Mouse (Mus musculus) gastrocnemius, adult 2 months (tissue): ENCODE results near the gene Gabra6. TPM values are rescaled to one million over a fixed set of nuclear protein-coding genes. Genes with fewer than 3 reads are reported as not detected.

Source experiments
- DNase-seq: peaks from one replicate; pipeline ENCODE4 v3.0.0; 2022
- H3K27ac ChIP-seq: fragments of 200-600 bp; 2 replicates; pipeline ENCODE4 v1.8.1; 2022; ENCODE audit warnings: mild to moderate bottlenecking
- H3K4me3 ChIP-seq: fragments of 200-600 bp; 2 replicates; pipeline ENCODE4 v1.8.1; 2022; ENCODE audit warnings: mild to moderate bottlenecking, moderate library complexity
- CTCF ChIP-seq: fragments of 200-600 bp; IDR thresholded peaks from 2 replicates; pipeline ENCODE4 v1.8.1; 2022; ENCODE audit warnings: antibody characterized with exemption, mild to moderate bottlenecking, moderate library complexity
- intact Hi-C: fragments of 180-260 bp; cut with DNase I; formaldehyde crosslinking; loops from one replicate; pipeline ENCODE4 v1.15.1; 2025
- long read RNA-seq, 2 experiments: library from polyadenylated mRNA; stranded (forward); transcript quantifications; one replicate each; pipeline ENCODE4 v2.0.0; 2021
- total RNA-seq, 2 experiments: library from RNA; stranded (reverse); gene quantifications; 2 replicates each; pipeline ENCODE4 v1.2.3; 2021

Gabra6 gene
- total RNA-seq = not detected
- long read RNA-seq, experiment 1 = 0 reads
- long read RNA-seq, experiment 2 = 0 reads

DNA sequence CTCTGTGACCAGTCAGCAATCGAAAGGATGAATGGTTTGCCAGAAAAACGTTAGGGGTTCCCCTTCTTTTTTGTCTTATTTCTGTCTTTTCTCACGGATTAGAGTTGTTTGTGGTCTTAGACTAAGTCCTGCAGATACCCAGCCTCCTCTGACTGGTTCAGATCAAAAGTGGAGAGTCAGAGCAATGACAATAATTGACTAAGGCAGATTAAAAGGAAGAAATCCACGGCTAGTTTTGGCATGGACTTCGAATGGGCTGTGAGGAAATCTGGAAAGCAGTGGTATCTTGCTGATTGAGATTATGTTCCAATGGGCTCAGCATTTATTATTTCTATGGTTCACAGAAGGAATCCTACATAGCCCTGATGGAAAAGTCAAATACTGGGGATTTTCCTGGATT is at the start of gene Gabra6:
Gabra6 (minus strand) TSS at position 191 of the 400 bp plus-strand sequence.
- Histone ChIP-seq H3K27ac (no peak within 1 kb of the TSS), H3K4me3 (no peak within 1 kb of the TSS)
- DNase-seq = no peak
- TF ChIP-seq CTCF = no peak
- intact Hi-C loops = no loop called here

DNA sequence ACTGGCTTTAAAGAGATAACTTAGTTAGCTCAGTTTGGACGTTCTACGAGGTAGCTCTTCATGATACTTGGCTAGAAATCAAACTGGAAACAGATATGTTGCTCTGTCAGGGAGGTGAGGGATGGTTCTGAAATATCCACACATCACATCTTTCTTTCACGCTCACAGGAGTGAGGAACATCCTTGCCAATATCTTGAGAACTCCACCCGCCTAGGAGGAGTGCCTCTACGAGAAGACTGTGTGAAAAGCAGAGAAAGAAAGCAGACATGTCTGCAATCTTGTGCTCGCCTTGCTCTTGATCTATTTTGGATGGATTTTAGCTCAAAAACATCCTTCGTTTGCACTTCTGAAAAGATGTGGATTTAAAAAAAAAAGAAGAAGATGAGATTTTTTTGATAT is 44.7 kb upstream of the Gabra6 start:
- H3K4me3 ChIP-seq = no peak overlapping the region
- intact Hi-C loops = no loop called here
- TF ChIP-seq CTCF = no peak
- H3K27ac ChIP-seq = no peak overlapping the region
- no peak for DNase-seq

DNA sequence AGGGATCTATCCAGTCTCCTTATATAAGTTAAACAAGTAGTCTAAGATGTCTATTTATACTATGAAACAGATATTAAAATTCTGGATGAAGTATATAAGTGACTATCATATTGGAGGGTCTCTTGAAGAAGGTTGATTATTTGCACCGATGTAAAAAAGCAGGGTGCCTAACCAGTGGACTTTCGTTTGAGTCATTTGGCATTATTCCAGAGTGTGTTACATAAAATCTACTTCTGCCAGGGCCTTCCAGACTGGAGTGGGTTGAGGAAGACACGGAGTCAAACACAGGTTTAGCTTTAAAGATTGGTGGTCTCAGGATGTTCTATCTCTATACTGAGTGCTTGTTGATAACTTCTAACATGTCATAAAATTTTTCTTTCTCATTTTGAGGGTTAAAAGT is 11.2 kb upstream of the Gabra6 start:
- DNase-seq = no peak
- H3K4me3 ChIP-seq = no peak overlapping the region
- TF ChIP-seq CTCF = no peak
- no peak overlapping the region for H3K27ac ChIP-seq
- intact Hi-C loops = no loop called here

DNA sequence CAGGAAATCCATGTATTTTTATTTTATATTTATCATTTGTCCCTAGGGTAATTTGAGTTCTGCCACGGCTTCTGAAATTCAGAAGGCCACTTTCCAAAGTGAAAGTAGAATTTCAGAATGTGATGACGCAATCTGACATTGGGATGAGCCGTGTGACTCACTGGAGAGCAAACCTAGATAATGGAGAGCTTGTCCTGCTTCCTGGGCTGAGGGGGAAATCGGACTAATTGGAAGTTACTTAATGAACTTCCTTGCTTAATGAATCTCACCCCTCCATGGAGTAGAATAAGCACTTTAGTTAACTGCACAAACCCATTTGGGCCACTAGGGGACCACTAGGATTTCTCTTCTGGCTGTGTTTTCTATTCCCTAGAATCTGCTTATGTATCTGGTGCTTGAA is 5.4 kb upstream of the Gabra6 start:
- no peak for DNase-seq
- H3K4me3 ChIP-seq = no peak overlapping the region
- no peak for TF ChIP-seq CTCF
- intact Hi-C loops = no loop called here
- no peak overlapping the region for H3K27ac ChIP-seq

DNA sequence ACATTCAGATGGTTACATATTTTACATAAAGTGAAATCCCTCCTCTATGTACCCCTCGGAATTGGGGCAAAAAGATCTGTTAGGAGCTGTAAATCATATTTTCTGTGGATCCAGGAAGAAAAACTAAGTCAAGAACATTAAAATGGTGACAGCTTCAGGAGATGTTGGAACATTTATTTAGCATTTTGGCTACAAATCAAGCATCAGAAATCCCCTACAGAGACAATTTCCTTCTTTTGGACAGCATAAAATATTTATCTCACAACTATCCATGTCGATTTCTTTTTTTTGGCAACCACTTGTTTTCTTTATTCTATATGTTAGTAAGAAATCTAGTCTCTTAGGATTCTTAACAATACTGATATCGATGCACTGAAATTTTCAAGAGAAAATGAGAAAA is 688 bp upstream of the Gabra6 start:
- no peak for TF ChIP-seq CTCF
- Histone ChIP-seq H3K4me3 (no peak overlapping the region), H3K27ac (no peak overlapping the region)
- intact Hi-C loops = no loop called here
- no peak for DNase-seq

DNA sequence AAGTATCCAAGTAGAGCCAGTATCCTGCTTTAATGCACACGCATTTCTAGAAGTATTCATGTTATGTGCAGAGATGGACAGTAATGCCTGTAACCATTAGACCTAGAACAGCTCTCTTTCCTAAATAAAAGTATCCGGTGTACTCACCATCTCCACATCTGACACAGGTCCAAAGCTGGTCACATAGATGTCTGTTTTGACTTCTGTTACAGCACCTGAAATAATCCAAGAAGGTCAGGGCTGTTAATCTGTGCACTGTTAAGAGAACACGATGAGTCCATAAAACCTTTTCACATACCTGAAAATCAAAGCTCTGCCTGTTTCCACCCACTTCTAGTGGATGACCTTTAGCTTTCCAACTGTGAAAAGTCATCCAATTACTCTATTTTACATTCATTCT is 1.4 kb downstream of the Gabra6 start:
- no peak for DNase-seq
- TF ChIP-seq CTCF = no peak
- H3K4me3 ChIP-seq = no peak overlapping the region
- intact Hi-C loops = no loop called here
- H3K27ac ChIP-seq = no peak overlapping the region

DNA sequence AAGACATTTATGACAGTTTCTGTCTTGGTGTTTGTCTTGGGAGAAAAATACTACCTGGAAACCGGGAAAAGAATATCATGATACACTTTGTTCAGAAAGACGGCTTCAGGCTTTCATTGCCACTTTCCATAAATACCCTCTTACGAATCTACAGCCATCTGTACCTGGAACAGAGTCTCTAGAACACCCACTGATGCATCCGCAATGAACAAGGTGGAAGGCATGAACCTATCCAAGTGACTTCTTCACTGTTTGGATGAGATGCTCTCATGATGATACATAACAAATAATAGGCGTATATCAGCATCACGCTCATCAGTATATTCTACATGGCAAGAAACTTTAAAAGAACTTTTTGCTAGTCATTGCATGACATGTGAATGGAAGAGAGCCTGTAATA is 1.8 kb downstream of the Gabra6 start:
- intact Hi-C loops = no loop called here
- TF ChIP-seq CTCF = no peak
- H3K27ac ChIP-seq = no peak overlapping the region
- H3K4me3 ChIP-seq = no peak overlapping the region
- DNase-seq = no peak

DNA sequence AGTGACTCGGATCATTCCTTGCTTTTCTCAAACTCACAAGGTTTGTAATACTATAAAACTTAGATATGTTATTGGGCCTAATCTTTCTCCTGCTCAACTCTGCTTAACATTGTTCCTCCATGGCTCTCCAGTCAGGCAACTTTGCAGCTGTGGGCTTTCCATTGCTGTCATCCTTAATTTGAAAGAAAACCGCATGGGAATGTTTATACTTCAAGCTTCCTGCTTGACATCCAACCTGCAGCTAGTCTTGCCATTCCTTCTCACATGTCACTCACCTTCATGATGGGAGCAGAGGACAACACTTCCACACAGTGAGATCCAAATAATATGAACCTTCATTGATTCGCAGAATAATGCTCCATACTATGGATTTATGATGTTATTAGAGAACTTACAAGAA is 2.9 kb downstream of the Gabra6 start:
- H3K4me3 ChIP-seq = no peak overlapping the region
- intact Hi-C loops = no loop called here
- TF ChIP-seq CTCF = no peak
- DNase-seq = no peak
- no peak overlapping the region for H3K27ac ChIP-seq

DNA sequence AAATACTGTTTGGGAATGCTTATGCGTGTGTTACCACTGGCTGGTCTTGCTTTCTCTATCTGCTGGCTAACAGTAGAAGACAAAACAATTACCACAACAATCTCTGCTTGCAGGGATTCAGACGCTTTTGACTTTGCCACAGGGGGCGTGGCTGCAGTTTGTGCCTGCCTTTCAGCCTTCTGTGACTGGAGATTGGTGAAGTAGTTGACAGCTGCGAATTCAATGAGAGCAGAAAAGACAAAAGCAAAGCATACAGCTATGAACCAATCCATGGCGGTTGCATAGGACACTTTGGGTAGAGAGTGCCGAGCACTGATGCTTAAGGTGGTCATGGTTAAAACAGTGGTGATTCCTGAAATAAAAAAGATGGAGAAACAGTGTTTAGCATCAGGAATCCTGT is 6.0 kb downstream of the Gabra6 start:
- DNase-seq = no peak
- H3K4me3 ChIP-seq = no peak overlapping the region
- intact Hi-C loops = no loop called here
- no peak for TF ChIP-seq CTCF
- H3K27ac ChIP-seq = no peak overlapping the region

DNA sequence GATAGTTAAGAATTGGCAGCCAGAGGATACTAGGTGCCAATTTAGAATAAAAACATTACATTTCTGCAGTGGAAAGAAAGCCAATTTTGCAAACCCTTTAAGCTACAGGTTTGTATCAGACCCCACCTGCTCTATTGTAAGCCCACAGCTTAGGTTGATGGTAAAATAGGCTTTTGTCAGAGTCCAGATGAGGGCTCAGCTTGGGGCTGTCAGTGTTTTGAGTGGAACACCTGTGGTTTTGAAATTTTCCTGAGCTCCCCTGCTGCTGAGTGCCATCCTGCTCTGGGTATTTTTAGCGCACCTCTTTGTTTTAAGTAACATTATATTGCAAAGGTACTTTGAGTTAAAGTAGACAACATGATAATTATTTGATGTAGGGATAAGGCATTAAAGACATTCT is 10.0 kb downstream of the Gabra6 start:
- intact Hi-C loops = no loop called here
- no peak for TF ChIP-seq CTCF
- no peak overlapping the region for H3K27ac ChIP-seq
- H3K4me3 ChIP-seq = no peak overlapping the region
- no peak for DNase-seq

DNA sequence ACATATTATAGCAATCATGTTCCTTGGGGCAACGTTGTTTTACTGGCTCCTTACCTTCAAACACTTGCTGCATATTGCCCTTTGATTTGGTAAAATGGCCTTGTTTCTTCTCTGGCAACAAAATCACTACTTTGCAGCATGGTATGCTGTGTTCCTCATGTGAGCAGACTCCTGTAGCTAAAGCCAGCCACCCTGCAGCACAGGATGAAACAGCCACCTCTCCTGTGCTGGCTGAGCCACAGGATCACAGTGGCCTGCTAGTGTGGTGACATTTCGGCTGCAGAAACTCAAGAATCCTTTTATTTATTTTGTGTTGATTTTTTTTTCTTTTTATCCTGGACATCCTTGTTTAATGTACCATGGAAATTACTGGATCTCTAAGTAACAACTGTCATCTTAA is 11.8 kb downstream of the Gabra6 start:
- H3K27ac ChIP-seq = no peak overlapping the region
- no peak for DNase-seq
- H3K4me3 ChIP-seq = no peak overlapping the region
- intact Hi-C loops = no loop called here
- no peak for TF ChIP-seq CTCF

DNA sequence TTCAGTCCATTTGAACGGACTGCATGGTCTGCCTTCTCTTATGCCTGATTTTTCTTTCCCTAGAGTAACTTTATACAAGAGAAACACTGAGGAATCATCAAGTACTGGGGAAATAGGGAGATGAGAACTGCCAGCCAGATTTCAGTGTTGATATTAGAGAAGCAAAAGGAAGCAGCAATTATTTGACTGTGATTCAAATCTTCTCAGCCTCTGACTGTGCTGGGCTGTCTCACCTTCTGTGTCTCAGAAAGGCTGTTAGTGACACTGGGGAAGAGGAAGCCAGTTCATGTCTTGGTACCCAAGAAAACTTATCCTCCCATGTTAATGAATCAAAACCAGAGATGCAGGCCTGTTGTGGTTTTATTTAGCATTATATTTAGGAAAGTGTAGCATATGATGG is 14.8 kb downstream of the Gabra6 start:
- Histone ChIP-seq H3K4me3 (no peak overlapping the region), H3K27ac (no peak overlapping the region)
- no peak for TF ChIP-seq CTCF
- intact Hi-C loops = no loop called here
- no peak for DNase-seq

DNA sequence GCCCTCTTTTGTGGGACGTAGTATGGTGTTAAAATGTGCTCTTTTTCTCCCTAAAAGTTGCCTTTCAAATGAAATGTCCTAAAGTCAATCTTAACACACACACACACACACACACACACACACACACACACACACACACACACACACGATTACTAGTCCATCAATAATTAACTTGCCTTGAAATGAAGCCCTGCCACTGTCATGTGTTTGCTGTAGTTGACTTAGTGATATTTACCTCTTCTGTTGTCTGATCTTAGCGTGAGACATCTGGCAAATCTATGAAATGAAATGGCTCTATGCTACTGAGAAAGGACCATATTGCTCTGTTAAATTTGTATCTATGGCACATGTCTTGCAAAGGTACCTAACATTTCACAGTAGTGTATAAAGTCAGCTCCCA is 61.9 kb downstream of the Gabra6 start:
- TF ChIP-seq CTCF = no peak
- DNase-seq = no peak
- no peak overlapping the region for H3K4me3 ChIP-seq
- H3K27ac ChIP-seq = no peak overlapping the region
- intact Hi-C loops = no loop called here

Other genes starting within 250 kb of the Gabra6 start
- 1 to 10 TPM in 1 of 2 experiments, under 1 TPM in 1; 0.31 to 1.6 TPM for gene Gabra1, start 138.1 kb downstream of the Gabra6 start, total RNA-seq
- under 1 TPM; 0.61 to 0.79 TPM for gene Gabrb2, start 98.7 kb upstream of the Gabra6 start, total RNA-seq